Mouse (Mus musculus): ENCODE measurements around the gene Madcam1. TPM values are rescaled to one million over a fixed set of nuclear protein-coding genes. Genes with fewer than 3 reads are reported as not detected.

The Madcam1 gene
- polyA plus RNA-seq, 1 experiment from 2014 or later = not detected

GRCm38 (mm10) chr10:79638486-79639204 lies 25.7 kb upstream of the Madcam1 start:
- Histone ChIP-seq H3K4me2 (replicated peaks; ENCODE audit: low read depth, low read length) (peak overlapping the region; percentile 25; the same call in 1 of the 2 replicates), H3K27me3 (replicated peaks; ENCODE audit: insufficient read depth, low read length) (peaks cover 14% of the 10 kb centered on the region; the same call in 1 of the 2 replicates), H3K9me3 (ENCODE audit: low read length) (no peaks in the 10 kb centered on the region), H3K4me3 (ENCODE audit: low read depth, low read length) (no peak overlapping the region), H3K27ac (ENCODE audit: low read length) (no peak overlapping the region), H3K36me3 (ENCODE audit: insufficient read depth, low read length) (no peaks in the 10 kb centered on the region), H3K4me1 (ENCODE audit: insufficient read depth, low read depth, low read length) (peaks cover 3% of the 10 kb centered on the region; the same call in 1 of the 2 replicates), H3K9ac (replicated peaks; ENCODE audit: low read depth) (no peak overlapping the region)
- no peak for DNase-seq (ENCODE audit: low spot score)
- peak; percentile 28; the same call in 1 of the 2 replicates for ATAC-seq
- WGBS = 6% methylated on average over 23 of the region's 23 CpGs
- no peak for TF ChIP-seq EP300 (IDR thresholded peaks at IDR 0.05)
- TF ChIP-seq CTCF (IDR thresholded peaks at IDR 0.05) = no peak

GRCm38 (mm10) chr10:79645711-79646110 lies 18.6 kb upstream of the Madcam1 start, which contains the start of gene Odf3l2:
Gene Odf3l2 (minus strand): TSS chr10:79645738.
- H3K4me3 ChIP-seq (ENCODE audit: low read depth, low read length) = no peak within 1 kb of the TSS
- H3K4me2 ChIP-seq (replicated peaks; ENCODE audit: low read depth, low read length) = no peak within 1 kb of the TSS
- no peaks in the 10 kb centered on the region for H3K27me3 ChIP-seq (replicated peaks; ENCODE audit: insufficient read depth, low read length)
- WGBS = 57% methylated on average over 8 of the region's 8 CpGs
- TF ChIP-seq EP300 (IDR thresholded peaks at IDR 0.05) (no peak), CTCF (IDR thresholded peaks at IDR 0.05) (no peak)
- no peak within 1 kb of the TSS for H3K27ac ChIP-seq (ENCODE audit: low read length)
- no peaks in the 10 kb centered on the region for H3K9me3 ChIP-seq (ENCODE audit: low read length)
- H3K4me1 ChIP-seq (ENCODE audit: insufficient read depth, low read depth, low read length) = no peaks in the 10 kb centered on the region
- no peak within 1 kb of the TSS for H3K9ac ChIP-seq (replicated peaks; ENCODE audit: low read depth)
- DNase-seq (ENCODE audit: low spot score) = no peak
- no peak for ATAC-seq
- no peaks in the 10 kb centered on the region for H3K36me3 ChIP-seq (ENCODE audit: insufficient read depth, low read length)

- ATAC-seq = peak; percentile 49; the same call in 1 of the 2 replicates
- WGBS = 27% methylated on average over 7 of the region's 7 CpGs
- no peaks in the 10 kb centered on the region for H3K36me3 ChIP-seq (ENCODE audit: insufficient read depth, low read length)
Measured at GRCm38 (mm10) chr10:79649070-79649751, 15.1 kb upstream of the Madcam1 start.

GRCm38 (mm10) chr10:79652789-79653188 lies 11.6 kb upstream of the Madcam1 start:
- Histone ChIP-seq H3K4me2 (replicated peaks; ENCODE audit: low read depth, low read length) (no peak overlapping the region), H3K27me3 (replicated peaks; ENCODE audit: insufficient read depth, low read length) (no peaks in the 10 kb centered on the region), H3K4me3 (ENCODE audit: low read depth, low read length) (no peak overlapping the region), H3K4me1 (ENCODE audit: insufficient read depth, low read depth, low read length) (no peaks in the 10 kb centered on the region), H3K9ac (replicated peaks; ENCODE audit: low read depth) (no peak overlapping the region), H3K36me3 (ENCODE audit: insufficient read depth, low read length) (no peaks in the 10 kb centered on the region), H3K9me3 (ENCODE audit: low read length) (no peaks in the 10 kb centered on the region), H3K27ac (ENCODE audit: low read length) (no peak overlapping the region)
- no peak for DNase-seq (ENCODE audit: low spot score)
- WGBS = 76% methylated on average over 7 of the region's 7 CpGs
- ATAC-seq = no peak
- TF ChIP-seq CTCF (IDR thresholded peaks at IDR 0.05) (no peak), EP300 (IDR thresholded peaks at IDR 0.05) (no peak)

More at GRCm38 (mm10) chr10:79649070-79649751, 15.1 kb upstream of the Madcam1 start:
- Histone ChIP-seq H3K9ac (replicated peaks; ENCODE audit: low read depth) (no peak overlapping the region), H3K27ac (ENCODE audit: low read length) (no peak overlapping the region), H3K4me2 (replicated peaks; ENCODE audit: low read depth, low read length) (no peak overlapping the region), H3K9me3 (ENCODE audit: low read length) (no peaks in the 10 kb centered on the region), H3K27me3 (replicated peaks; ENCODE audit: insufficient read depth, low read length) (no peaks in the 10 kb centered on the region), H3K4me1 (ENCODE audit: insufficient read depth, low read depth, low read length) (no peaks in the 10 kb centered on the region), H3K4me3 (ENCODE audit: low read depth, low read length) (no peak overlapping the region)
- DNase-seq (ENCODE audit: low spot score) = peak; percentile 62
- TF ChIP-seq EP300 (IDR thresholded peaks at IDR 0.05) = no peak
- peak; percentile 95 for TF ChIP-seq CTCF (IDR thresholded peaks at IDR 0.05)

- Histone ChIP-seq H3K4me1 (ENCODE audit: insufficient read depth, low read depth, low read length) (no peaks in the 10 kb centered on the region), H3K9me3 (ENCODE audit: low read length) (no peaks in the 10 kb centered on the region), H3K36me3 (ENCODE audit: insufficient read depth, low read length) (no peaks in the 10 kb centered on the region), H3K4me3 (ENCODE audit: low read depth, low read length) (no peak overlapping the region), H3K4me2 (replicated peaks; ENCODE audit: low read depth, low read length) (no peak overlapping the region), H3K27ac (ENCODE audit: low read length) (no peak overlapping the region), H3K27me3 (replicated peaks; ENCODE audit: insufficient read depth, low read length) (no peaks in the 10 kb centered on the region), H3K9ac (replicated peaks; ENCODE audit: low read depth) (no peak overlapping the region)
- TF ChIP-seq CTCF (IDR thresholded peaks at IDR 0.05) (no peak), EP300 (IDR thresholded peaks at IDR 0.05) (no peak)
- 25% methylated on average over 1 of the region's 1 CpGs for WGBS
- DNase-seq (ENCODE audit: low spot score) (no peak), ATAC-seq (no peak)
Measured at GRCm38 (mm10) chr10:79654946-79655395, 9.4 kb upstream of the Madcam1 start.

GRCm38 (mm10) chr10:79658829-79659228 lies 5.5 kb upstream of the Madcam1 start:
- ATAC-seq (no peak), DNase-seq (ENCODE audit: low spot score) (no peak)
- Histone ChIP-seq H3K4me3 (ENCODE audit: low read depth, low read length) (no peak overlapping the region), H3K4me2 (replicated peaks; ENCODE audit: low read depth, low read length) (no peak overlapping the region), H3K9me3 (ENCODE audit: low read length) (no peaks in the 10 kb centered on the region), H3K4me1 (ENCODE audit: insufficient read depth, low read depth, low read length) (no peaks in the 10 kb centered on the region), H3K9ac (replicated peaks; ENCODE audit: low read depth) (no peak overlapping the region), H3K27me3 (replicated peaks; ENCODE audit: insufficient read depth, low read length) (no peaks in the 10 kb centered on the region), H3K27ac (ENCODE audit: low read length) (no peak overlapping the region), H3K36me3 (ENCODE audit: insufficient read depth, low read length) (no peaks in the 10 kb centered on the region)
- TF ChIP-seq CTCF (IDR thresholded peaks at IDR 0.05) (peak; percentile 51), EP300 (IDR thresholded peaks at IDR 0.05) (no peak)
- 16% methylated on average over 4 of the region's 4 CpGs for WGBS
